Mouse (Mus musculus): ENCODE data around the gene Zfp936. TPM values are rescaled to one million over a fixed set of nuclear protein-coding genes. Genes with fewer than 3 reads are reported as not detected.
"Not testable (repeated sequence)": the region's sequence is repeated elsewhere in the genome, so short reads cannot be mapped to it uniquely, and the experiment has no call there.

Gene Zfp936
- not detected for total RNA-seq (2021)

DNA sequence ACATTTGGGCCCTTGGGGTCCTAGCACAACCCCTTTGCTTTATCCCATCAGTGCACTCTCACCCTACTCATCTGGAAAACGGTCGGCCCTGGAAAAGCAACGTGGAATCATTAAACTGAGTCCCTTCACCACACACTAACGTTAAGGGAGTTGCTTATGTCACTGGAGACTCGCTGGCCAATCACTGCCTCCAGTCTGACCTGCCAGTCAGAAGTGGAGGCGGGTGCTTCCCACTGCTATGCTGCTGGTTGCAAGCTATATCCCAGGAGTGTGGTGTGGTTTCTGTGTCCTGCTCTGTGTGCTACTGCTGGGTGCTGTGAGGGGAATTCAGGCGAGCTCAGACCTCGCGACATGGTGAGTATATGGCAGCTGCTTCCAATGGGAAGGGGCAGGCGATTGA, at the start of gene Zfp936:
Zfp936 (plus strand) TSS at position 301 of the 400 bp plus-strand sequence.
- DNase-seq; intact Hi-C loops (cut with DNase I): not testable (repeated sequence)

DNA sequence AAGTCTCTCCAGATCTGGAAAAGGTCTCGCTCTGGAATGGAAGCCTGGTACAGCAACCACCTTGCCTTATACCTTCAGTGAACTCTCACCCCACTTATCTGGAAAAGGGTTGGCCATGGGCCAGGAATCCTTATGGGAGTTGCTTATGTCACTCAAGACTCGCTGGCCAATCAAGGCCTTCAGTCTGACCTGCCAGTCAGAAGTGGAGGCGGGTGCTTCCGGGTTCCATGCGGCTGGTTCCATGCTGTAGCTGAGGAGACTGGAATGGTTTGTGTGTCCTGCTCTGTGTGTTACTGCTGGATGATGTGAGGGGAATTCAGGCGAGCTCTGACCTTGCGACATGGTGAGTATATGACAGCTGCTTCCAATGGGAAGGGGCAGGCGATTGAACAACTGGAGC, 36.2 kb upstream of the Zfp936 start:
- intact Hi-C loops (cut with DNase I), result no loop called here
- DNase-seq, result no peak

DNA sequence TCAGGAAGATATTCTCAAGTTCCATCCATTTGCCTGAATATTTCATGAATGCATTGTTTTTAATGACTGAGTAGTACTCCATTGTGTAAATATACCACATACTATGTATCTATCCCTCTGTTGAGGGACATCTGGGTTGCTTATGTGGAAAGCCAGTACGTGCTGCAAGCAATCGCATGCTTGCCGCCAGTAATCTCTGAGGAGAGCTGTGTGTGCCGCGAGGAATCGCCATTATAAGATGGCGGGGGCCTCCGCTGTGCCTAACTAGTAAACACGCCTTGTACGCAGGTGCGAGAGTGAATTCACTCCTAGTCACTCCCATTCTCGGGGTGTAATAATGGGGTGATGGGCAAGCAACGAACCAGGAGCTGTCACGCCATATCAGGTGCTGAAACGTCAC, 14.7 kb downstream of the Zfp936 start:
- intact Hi-C loops (cut with DNase I); DNase-seq: not testable (repeated sequence)

DNA sequence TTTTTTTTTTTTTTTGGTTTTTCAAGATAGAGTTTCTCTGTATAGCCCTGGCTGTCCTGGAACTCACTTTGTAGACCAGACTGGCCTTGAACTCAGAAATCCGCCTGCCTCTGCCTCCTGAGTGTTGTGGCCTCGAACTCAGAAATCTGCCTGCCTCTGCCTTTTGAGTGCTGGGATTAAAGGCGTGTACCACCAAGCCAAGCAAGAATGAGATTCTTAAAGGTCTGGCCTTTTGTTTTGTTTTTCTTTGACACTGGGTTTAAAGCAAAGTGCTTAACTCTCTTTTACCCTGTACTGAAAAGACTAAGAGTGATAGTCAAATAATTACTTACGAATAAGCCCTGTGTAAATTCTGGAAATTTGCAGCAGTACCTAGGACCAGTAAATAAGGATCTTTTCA, 50.1 kb downstream of the Zfp936 start:
- DNase-seq; intact Hi-C loops (cut with DNase I): not testable (repeated sequence)

DNA sequence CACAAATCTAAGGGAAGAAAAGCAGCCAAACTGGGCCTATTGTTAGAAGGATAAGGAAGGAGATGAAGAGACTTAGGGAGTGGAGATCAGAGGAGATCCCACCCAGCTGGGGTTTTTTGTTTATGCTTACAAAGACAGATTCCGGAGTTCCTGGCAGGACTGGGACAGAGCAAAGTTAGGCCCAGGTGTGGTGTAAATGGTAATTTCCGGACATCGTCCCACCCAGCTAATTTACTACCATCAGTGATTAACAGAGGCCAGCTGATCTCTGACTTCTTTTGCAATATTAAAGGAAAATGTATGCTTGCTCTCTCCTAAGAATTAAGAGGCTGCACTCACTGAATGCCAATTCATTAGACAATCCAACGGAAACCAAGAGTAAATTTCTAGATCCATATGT, 53.1 kb downstream of the Zfp936 start:
- DNase-seq; intact Hi-C loops (cut with DNase I): not testable (repeated sequence)

DNA sequence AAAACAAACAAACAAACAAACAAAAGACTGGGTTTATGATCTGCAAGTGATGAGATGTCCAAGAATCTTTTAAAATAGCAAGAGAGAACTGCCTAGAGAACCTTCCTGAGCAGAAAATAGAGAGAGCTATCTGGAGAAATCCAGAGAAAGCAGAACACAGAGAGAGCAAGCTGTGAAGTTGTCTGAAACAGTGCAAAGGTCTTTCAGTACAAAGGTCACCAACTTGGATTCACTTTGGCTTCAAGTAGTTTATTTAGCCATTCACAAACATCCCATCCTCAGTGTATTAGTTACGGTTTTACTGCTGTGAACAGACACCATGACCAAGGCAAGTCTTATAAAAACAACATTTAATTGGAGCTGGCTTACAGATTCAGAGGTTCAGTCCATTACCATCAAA, 53.8 kb downstream of the Zfp936 start:
- intact Hi-C loops (cut with DNase I); DNase-seq: not testable (repeated sequence)

DNA sequence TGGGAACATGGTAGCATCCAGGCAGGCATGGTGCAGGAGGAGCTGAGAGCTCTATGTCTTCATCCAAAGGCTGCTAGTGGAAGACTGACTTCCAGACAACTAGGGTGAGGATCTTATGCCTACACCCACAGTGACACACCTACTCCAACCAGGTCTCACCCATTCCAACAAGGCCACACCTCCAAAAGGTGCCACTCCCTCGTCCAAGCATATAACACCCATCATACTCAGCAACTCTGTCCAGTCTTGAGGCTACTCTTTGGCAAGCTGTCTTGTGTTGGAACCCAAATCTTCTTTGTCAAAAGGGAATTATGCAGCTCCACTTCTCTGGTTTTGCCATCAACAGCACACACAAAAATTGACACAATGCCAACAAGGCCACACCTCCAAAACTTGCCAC, 54.2 kb downstream of the Zfp936 start:
- DNase-seq; intact Hi-C loops (cut with DNase I): not testable (repeated sequence)

DNA sequence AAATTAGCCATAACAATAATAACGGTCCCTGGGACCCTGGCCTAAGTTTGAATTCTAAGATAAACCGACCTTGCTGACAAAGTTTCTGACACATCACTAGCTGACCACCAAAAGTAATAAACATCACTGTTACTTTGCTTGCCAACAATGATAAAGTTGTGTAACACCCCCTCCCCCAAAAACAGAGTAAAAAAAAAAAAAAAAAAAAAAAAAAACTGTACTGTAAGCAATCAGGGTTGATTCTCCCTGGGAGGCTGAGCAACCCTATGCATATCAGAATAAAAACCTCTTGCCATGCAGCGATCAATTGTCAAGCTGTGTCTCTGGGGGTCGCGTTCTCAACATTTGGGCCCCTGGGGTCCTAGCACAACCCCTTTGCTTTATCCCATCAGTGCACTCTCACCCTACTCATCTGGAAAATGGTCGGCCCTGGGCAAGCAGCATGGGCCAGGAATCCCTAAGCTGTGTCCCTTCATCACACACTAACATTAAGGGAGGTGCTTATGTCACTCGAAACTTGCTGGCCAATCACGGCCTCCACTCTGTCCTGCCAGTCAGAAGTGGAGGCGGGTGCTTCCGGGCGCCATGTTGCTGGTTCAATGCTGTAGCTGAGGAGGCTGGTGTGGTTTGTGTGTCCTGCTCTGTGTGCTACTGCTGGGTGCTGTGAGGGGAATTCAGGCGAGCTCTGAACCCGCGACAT, 63.1 kb downstream of the Zfp936 start:
- no peak for DNase-seq
- intact Hi-C loops (cut with DNase I), result no loop called here

DNA sequence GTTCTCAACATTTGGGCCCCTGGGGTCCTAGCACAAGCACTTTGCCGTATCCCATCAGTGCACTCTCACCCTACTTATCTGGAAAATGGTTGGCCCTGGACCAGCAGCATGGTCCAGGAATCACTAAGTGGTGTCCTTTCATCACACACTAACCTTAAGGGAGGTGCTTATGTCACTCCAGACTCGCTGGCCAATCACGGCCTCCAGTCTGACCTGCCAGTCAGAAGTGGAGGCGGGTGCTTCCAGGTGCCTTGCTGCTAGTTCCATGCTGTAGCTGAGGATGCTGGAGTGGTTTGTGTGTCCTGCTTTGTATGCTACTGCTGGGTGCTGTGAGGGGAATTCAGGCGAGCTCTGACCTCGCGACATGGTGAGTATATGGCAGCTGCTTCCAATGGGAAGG, 99.8 kb downstream of the Zfp936 start:
- peak; percentile 9 for DNase-seq
- intact Hi-C loops (cut with DNase I), result not testable (repeated sequence)

Small RNA genes lying within 50 kb of the gene (microRNA-seq; reads per million reads assigned to microRNA genes)
- gene Gm22707, result not detected

Other genes starting within 250 kb of the Zfp936 start
- gene Gm2381, start 247.0 kb upstream of the Zfp936 start, total RNA-seq (2021), result under 1 TPM in 1 of 2 experiments, not detected in 1; 0.34 TPM
- not detected for gene Vmn2r63, start 180.4 kb upstream of the Zfp936 start, total RNA-seq (2021)
- not detected for gene Gm9268, start 95.5 kb upstream of the Zfp936 start, total RNA-seq (2021)
- 10 to 100 TPM; 26.3 to 27.8 TPM for gene Zfp715, start 199.1 kb downstream of the Zfp936 start, total RNA-seq (2021)
- gene Siglecf, start 237.1 kb downstream of the Zfp936 start, total RNA-seq (2021), result under 1 TPM; 0.16 to 0.26 TPM

Measured in left cerebral cortex, postnatal 4 days (tissue).